Mouse (Mus musculus): Measurements from ENCODE around the gene Gm10961. TPM values are rescaled to one million over a fixed set of nuclear protein-coding genes. Genes with fewer than 3 reads are reported as not detected.

Gm10961 gene
- polyA plus RNA-seq, 1 experiment from 2014 or later, result not detected

DNA sequence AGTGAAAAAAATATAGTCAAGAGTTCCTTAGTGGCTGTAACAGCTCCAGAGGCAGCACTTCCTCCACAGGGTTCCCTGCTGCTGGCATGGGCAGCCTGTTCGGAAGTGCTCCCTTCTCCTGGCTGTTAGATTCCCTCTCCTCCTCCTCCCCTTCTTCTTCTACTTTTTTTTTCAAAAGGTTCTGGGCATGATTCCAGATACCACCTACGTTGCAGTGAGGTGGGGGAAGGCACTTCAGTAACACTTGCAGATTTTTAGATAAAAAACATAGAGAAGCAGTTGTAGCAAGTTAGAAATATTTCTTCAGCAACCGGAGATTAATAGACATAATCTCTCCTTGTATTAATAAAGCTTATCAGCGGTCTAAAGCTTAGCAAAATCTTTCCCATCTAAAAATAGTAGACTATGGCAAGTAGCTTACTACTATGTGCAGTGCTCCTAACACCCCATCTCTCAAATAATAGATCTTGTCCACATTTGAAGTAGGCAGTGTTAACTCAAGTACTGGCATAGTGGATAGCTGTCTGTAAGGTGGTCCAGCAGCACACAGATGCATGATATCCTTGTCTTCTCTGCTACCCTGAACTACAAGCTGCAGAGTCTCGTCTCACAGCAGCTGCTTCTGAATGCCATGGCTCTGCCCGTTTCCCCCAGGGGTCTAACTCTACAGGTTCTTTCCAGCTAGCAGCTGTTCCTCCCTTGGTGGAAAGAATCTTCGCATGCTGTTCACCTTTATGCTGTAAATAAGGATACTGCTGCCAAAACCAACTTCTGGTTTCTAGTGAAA lies 49.9 kb downstream of the Gm10961 start:
- DNase-seq (ENCODE audit: low spot score) (no peak), ATAC-seq (ENCODE audit: insufficient number of reproducible peaks, low FRiP score, low TSS enrichment, low read depth) (no peak)
- WGBS, result 52% methylated on average over 7 of the region's 7 CpGs
- Histone ChIP-seq H3K27ac (replicated peaks; ENCODE audit: low read depth, low read length) (0 out of 2 replicates have a peak overlapping the region, but pooled peaks have one; percentile 21), H3K36me3 (ENCODE audit: control insufficient read depth, insufficient read depth, low read length) (peaks cover 6% of the 10 kb centered on the region; the same call in 1 of the 2 replicates), H3K9me3 (ENCODE audit: control insufficient read depth, low read length) (no peaks in the 10 kb centered on the region), H3K9ac (ENCODE audit: low read length) (no peak overlapping the region), H3K4me3 (ENCODE audit: low read depth, low read length) (no peak overlapping the region), H3K27me3 (ENCODE audit: control insufficient read depth, insufficient read depth, low read length) (no peaks in the 10 kb centered on the region), H3K4me1 (ENCODE audit: control insufficient read depth, insufficient read depth, low read length) (peaks cover 12% of the 10 kb centered on the region), H3K4me2 (ENCODE audit: low read depth, severe bottlenecking) (no peak overlapping the region)

Other genes with a start within 250 kb of the Gm10961 start
- 0.04 and 0.07 TPM in 2 replicates for gene Kcnc4, start 171.8 kb upstream of the Gm10961 start, polyA plus RNA-seq (2014; fragmentation: Nextera tagmentation; extraction: Ambion mirVana)
- 3.1 and 4.3 TPM in 2 replicates for gene Slc6a17, start 113.3 kb upstream of the Gm10961 start, polyA plus RNA-seq (2014; fragmentation: Nextera tagmentation; extraction: Ambion mirVana)
- gene Ubl4b, start 76.2 kb upstream of the Gm10961 start, polyA plus RNA-seq (2014; fragmentation: Nextera tagmentation; extraction: Ambion mirVana), result 0.17 and 0.23 TPM in 2 replicates
- 19.9 and 20.2 TPM in 2 replicates for gene Alx3, start 36.3 kb upstream of the Gm10961 start, polyA plus RNA-seq (2014; fragmentation: Nextera tagmentation; extraction: Ambion mirVana)
- 76.1 and 78.4 TPM in 2 replicates for gene Strip1, start 372 bp downstream of the Gm10961 start, polyA plus RNA-seq (2014; fragmentation: Nextera tagmentation; extraction: Ambion mirVana)
- 102 and 119 TPM in 2 replicates for gene Ahcyl1, start 65.2 kb downstream of the Gm10961 start, polyA plus RNA-seq (2014; fragmentation: Nextera tagmentation; extraction: Ambion mirVana)
- 4.5 and 4.7 TPM in 2 replicates for gene Csf1, start 129.1 kb downstream of the Gm10961 start, polyA plus RNA-seq (2014; fragmentation: Nextera tagmentation; extraction: Ambion mirVana)
- not detected in 2 replicates for gene Eps8l3, start 245.9 kb downstream of the Gm10961 start, polyA plus RNA-seq (2014; fragmentation: Nextera tagmentation; extraction: Ambion mirVana)